Mouse (Mus musculus) 416B (cell line): ENCODE measurements around the gene Zyg11a.

Experiments
- DNase-seq: peaks from one replicate; pipeline ENCODE4 v3.0.0; 2011; ENCODE audit warnings: low read depth

The Zyg11a gene

DNA sequence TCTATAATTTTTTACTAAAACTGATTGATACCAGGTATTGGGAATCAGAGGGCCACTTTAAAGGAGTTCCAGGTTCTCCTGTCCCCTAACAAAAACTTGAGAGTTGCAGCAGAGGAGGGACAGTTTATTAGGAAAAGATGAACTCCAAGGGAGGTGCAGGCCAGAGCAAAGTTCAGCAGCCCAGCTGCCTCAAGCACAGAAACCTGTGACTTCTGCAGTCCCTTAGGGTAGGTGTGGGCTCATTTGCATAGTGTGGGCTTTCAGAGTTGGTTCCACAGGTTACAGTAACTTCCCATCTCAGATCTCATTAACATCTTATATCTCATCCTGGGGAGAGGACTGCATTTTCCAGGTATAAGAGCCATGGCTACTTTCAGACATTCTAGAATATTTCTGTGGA lies 74.1 kb downstream of the Zyg11a start:
- no peak for DNase-seq

DNA sequence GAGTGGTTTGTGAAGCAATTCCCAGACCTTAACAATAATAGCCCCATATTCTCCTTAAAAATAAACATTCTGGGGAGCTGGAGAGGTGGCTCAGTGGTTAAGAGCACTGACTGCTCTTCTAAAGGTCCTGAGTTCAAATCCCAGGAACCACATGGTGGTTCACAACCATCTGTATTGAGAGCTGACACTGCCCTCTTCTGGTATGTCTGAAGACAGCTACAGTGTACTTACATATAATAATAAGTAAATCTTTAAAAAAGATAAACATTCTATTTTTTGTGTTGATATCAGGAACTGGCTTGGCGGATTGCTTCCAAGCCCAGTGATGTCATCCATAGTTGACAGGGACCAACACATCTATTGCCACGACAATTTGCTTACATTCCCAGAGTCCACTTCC lies 74.7 kb downstream of the Zyg11a start:
- DNase-seq: peak; percentile 43

DNA sequence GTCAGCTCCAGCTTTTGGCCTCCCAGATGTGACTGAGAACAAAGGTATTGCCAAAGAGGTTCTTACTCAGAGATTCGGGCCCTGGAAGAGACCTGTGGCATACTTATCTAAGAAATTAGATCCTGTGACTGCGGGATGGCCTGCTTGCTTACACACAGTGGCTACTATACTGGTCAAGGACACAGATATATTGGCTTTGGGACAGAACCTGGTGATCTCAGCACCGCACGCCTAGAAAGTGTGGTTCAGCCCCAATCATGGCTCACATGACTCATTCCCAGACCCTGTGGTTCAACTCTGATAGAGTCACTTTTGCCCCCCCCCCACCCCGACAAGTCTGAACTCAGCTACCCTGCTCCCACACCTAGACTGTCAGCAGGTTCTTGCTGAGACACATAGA lies 80.9 kb downstream of the Zyg11a start:
- DNase-seq: peak; percentile 44
